Mouse (Mus musculus) G1E (cell line): ENCODE measurements around the gene Meis2.

Experiments used
- CTCF ChIP-seq: IDR thresholded peaks from 2 replicates; pipeline ENCODE4 v1.5.1; 2012; ENCODE audit warnings: low read depth, low read length, inconsistent platforms, mixed read lengths
- GATA1 ChIP-seq: IDR thresholded peaks from 2 replicates; pipeline ENCODE4 v1.6.1; 2012; ENCODE audit warnings: borderline replicate concordance, low read length, inconsistent platforms, mixed read lengths
- POLR2AphosphoS5 ChIP-seq: IDR thresholded peaks from 2 replicates; pipeline ENCODE4 v1.6.1; 2012; ENCODE audit warnings: low read depth, low read length, inconsistent platforms; ENCODE audit not compliant: insufficient replicate concordance
- TAL1 ChIP-seq: conservative IDR thresholded peaks from 2 replicates; pipeline ENCODE4 v1.6.1; 2012; ENCODE audit warnings: low read depth, low read length, inconsistent platforms, mixed read lengths

- TF ChIP-seq CTCF (no peak), GATA1 (no peak), TAL1 (no peak), POLR2AphosphoS5 (no peak)
Observed at GRCm38 (mm10) chr2:115925744-115926143, 139.9 kb downstream of the Meis2 start.
